Mouse (Mus musculus) ES-E14 (cell line): ENCODE data around the gene Fancc. TPM values are rescaled to one million over a fixed set of nuclear protein-coding genes. Genes with fewer than 3 reads are reported as not detected.

ENCODE experiments used
- DNase-seq: peaks from one replicate; pipeline ENCODE4 v3.0.0-alpha.2; 2013; ENCODE audit warnings: low read depth, low spot score
- H3K27ac ChIP-seq: 2 replicates; pipeline ENCODE4 v1.5.1; 2012; ENCODE audit warnings: low read depth, mild to moderate bottlenecking, low read length, moderate library complexity, mixed read lengths; ENCODE audit not compliant: poor library complexity, insufficient read depth, severe bottlenecking
- H3K36me3 ChIP-seq: 2 replicates; pipeline ENCODE4 v1.6.1; 2012; ENCODE audit warnings: mild to moderate bottlenecking, low read length, moderate library complexity, mixed read lengths; ENCODE audit not compliant: control insufficient read depth, poor library complexity, insufficient read depth, severe bottlenecking
- H3K4me1 ChIP-seq, 2 experiments: fragments of 150-350 bp in 1 of 2; sonication (generic) in 1 of 2; 2 replicates each; pipeline ENCODE4 v1.6.1; 2012; ENCODE audit warnings: low read length in 2 of 2, mild to moderate bottlenecking in 1 of 2, mixed read lengths in 1 of 2; ENCODE audit not compliant: control insufficient read depth in 2 of 2, insufficient read depth in 2 of 2, poor library complexity in 1 of 2
- H3K4me3 ChIP-seq, 2 experiments: fragments of 150-350 bp in 1 of 2; sonication (generic) in 1 of 2; 2 replicates each; pipeline ENCODE4 v1.5.1; 2012; ENCODE audit warnings: low read length in 2 of 2, low read depth in 1 of 2, mild to moderate bottlenecking in 1 of 2, mixed read lengths in 1 of 2; ENCODE audit not compliant: insufficient read depth in 1 of 2, poor library complexity in 1 of 2, severe bottlenecking in 1 of 2
- H3K9ac ChIP-seq: 2 replicates; pipeline ENCODE4 v1.6.1; 2012; ENCODE audit warnings: low read depth, mild to moderate bottlenecking, low read length, mixed read lengths; ENCODE audit not compliant: poor library complexity, insufficient read depth, severe bottlenecking
- H3K9me3 ChIP-seq: fragments of 150-350 bp; sonication (generic); 2 replicates; pipeline ENCODE4 v1.6.1; 2012; ENCODE audit warnings: low read depth, mild to moderate bottlenecking, low read length; ENCODE audit not compliant: control insufficient read depth, insufficient read depth
- CHD2 ChIP-seq: IDR thresholded peaks from 2 replicates; pipeline ENCODE4 v1.6.1; 2014; ENCODE audit warnings: mild to moderate bottlenecking, low read depth, low read length, inconsistent platforms
- HCFC1 ChIP-seq: IDR thresholded peaks from 2 replicates; pipeline ENCODE4 v1.6.1; 2012; ENCODE audit warnings: low read length, inconsistent platforms, borderline replicate concordance; ENCODE audit not compliant: insufficient read depth
- MAFK ChIP-seq: IDR thresholded peaks from 2 replicates; pipeline ENCODE4 v1.6.1; 2014; ENCODE audit warnings: mild to moderate bottlenecking, low read depth, low read length, inconsistent platforms; ENCODE audit not compliant: insufficient read depth
- ZC3H11A ChIP-seq: IDR thresholded peaks from 2 replicates; pipeline ENCODE4 v1.6.1; 2012; ENCODE audit warnings: low read depth, mild to moderate bottlenecking, inconsistent platforms, low read length, borderline replicate concordance
- ZNF384 ChIP-seq: IDR thresholded peaks from 2 replicates; pipeline ENCODE4 v1.6.1; 2012; ENCODE audit warnings: low read depth, low read length, inconsistent platforms
- in situ Hi-C, 2 experiments: fragments of 600-800 bp; cut with MboI; formaldehyde crosslinking; loops; one replicate each; pipeline ENCODE4 v1.15.1; 2025; ENCODE audit warnings: low sequenced_read_pairs in 2 of 2, inconsistent platforms in 1 of 2; ENCODE audit not compliant: unreplicated experiment in 2 of 2
- total RNA-seq: library from RNA; depleted of rRNA; stranded (reverse); fragments of 300-350 nt; gene quantifications from 2 replicates; pipeline ENCODE4 v1.2.3, GENCODE M21; 2012

Gene Fancc
- total RNA-seq, 1 experiment, result 9.4 TPM

GRCm38 (mm10) chr13:63240835-63241234, 256.2 kb downstream of the Fancc start:
- peak overlapping the region; percentile 43 for H3K9ac ChIP-seq
- no peak for DNase-seq
- TF ChIP-seq ZNF384 (no peak), HCFC1 (no peak), CHD2 (no peak), ZC3H11A (no peak), MAFK (no peak)
- peaks cover 19% of the 10 kb centered on the region for H3K36me3 ChIP-seq
- in situ Hi-C loops, result loop anchor here in 1 of 2 experiments (5.0 kb wide), 1 partner anchor 86 kb away; no protein-coding TSS in a partner anchor
- H3K27ac ChIP-seq, result no peak overlapping the region
- no peaks in the 10 kb centered on the region for H3K9me3 ChIP-seq
- peaks cover 4 to 11% of the 10 kb centered on the region in 2 experiments; a peak in 2 of 4 replicates for H3K4me1 ChIP-seq
- H3K4me3 ChIP-seq, result peak overlapping the region; percentile 96 to 98

DNA sequence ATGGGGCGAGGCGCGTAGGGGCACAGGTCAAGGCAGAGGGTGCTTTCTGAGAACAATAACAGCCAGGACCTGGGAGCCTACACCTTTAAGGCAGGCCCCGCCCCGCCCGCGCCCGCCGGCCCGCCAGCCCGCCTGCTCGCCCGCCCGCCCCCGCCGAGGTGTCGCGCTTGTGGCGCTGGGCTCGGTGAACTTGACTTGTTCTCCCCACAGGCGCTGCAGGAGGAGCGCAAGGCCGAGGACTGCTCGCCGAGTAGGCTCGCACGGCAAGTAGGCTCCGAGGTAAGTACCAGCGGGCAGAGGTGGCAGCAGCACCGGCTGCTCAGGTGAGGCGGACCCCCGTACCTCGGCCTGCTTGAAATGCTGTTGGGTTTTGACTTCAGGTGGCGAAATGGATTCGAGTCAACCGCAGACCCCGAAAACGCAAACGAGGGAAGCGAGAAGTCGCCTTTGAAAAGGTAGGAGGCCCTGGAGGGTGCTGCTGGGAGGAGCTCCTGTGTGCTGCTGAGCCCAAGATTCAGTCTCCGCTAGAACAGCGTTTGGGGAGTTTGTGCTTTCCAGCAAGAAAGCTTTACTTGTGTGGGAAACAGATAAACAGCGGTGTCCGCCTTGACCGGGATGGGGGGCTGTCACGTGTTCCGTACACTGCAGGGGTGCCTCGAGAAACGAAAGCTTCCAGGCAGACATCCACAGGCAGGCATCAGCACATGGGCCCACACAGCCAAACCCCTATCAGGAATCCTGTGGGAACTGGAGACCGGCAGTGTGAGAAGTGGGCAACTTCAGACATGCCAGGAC, 257.0 kb downstream of the Fancc start:
- Histone ChIP-seq H3K4me1 (peaks cover 4 to 11% of the 10 kb centered on the region in 2 experiments; a peak in 2 of 4 replicates), H3K36me3 (peaks cover 18% of the 10 kb centered on the region), H3K9me3 (no peaks in the 10 kb centered on the region), H3K4me3 (peak overlapping the region; percentile 96 to 98), H3K9ac (peak overlapping the region; percentile 91), H3K27ac (peak overlapping the region; percentile 77)
- DNase-seq, result peak; percentile 45
- TF ChIP-seq MAFK (no peak), ZC3H11A (no peak), HCFC1 (no peak), CHD2 (no peak)
- in situ Hi-C loops, result loop anchor here in 1 of 2 experiments (5.0 kb wide), 1 partner anchor 87 kb away; no protein-coding TSS in a partner anchor

- peak overlapping the region; percentile 82 for H3K9ac ChIP-seq
- in situ Hi-C loops, result no loop called here
These were observed 257.7 kb downstream of the Fancc start for GRCm38 (mm10) chr13:63239301-63239804.

GRCm38 (mm10) chr13:63238045-63238444, 259.0 kb downstream of the Fancc start:
- no peak overlapping the region for H3K27ac ChIP-seq
- peaks cover 11% of the 10 kb centered on the region; the same call in 1 of the 2 replicates for H3K36me3 ChIP-seq
- H3K4me3 ChIP-seq, result no peak overlapping the region
- H3K9me3 ChIP-seq, result no peaks in the 10 kb centered on the region
- in situ Hi-C loops, result no loop called here
- TF ChIP-seq HCFC1, result no peak
- no peak for TF ChIP-seq CHD2
- TF ChIP-seq ZNF384, result no peak
- no peak for TF ChIP-seq MAFK
- TF ChIP-seq ZC3H11A, result no peak
- peaks cover 4 to 11% of the 10 kb centered on the region in 2 experiments; a peak in 2 of 4 replicates for H3K4me1 ChIP-seq
- DNase-seq, result no peak
- no peak overlapping the region for H3K9ac ChIP-seq

More at GRCm38 (mm10) chr13:63239301-63239804, 257.7 kb downstream of the Fancc start:
- Histone ChIP-seq H3K4me3 (peak overlapping the region; percentile 59 to 96), H3K4me1 (peaks cover 4 to 11% of the 10 kb centered on the region in 2 experiments; a peak in 2 of 4 replicates), H3K36me3 (peaks cover 16% of the 10 kb centered on the region), H3K27ac (no peak overlapping the region; the same call in 1 of the 2 replicates), H3K9me3 (no peaks in the 10 kb centered on the region)
- no peak for TF ChIP-seq ZNF384
- no peak for TF ChIP-seq ZC3H11A
- TF ChIP-seq MAFK, result no peak
- no peak for TF ChIP-seq CHD2
- no peak for TF ChIP-seq HCFC1
- DNase-seq, result peak; percentile 20
